Mouse (Mus musculus) layer of hippocampus, adult 2 months (tissue): ENCODE measurements around the gene Wipf1. TPM values are rescaled to one million over a fixed set of nuclear protein-coding genes. Genes with fewer than 3 reads are reported as not detected.

Source experiments
- DNase-seq, 2 experiments: peaks; one replicate each; pipeline ENCODE4 v3.0.0; 2022; ENCODE audit warnings: low spot score in 2 of 2
- H3K27ac ChIP-seq: fragments of 200-600 bp; 2 replicates; pipeline ENCODE4 v1.8.1; 2022
- H3K4me3 ChIP-seq: fragments of 200-600 bp; 2 replicates; pipeline ENCODE4 v1.8.1; 2022; ENCODE audit warnings: mild to moderate bottlenecking
- CTCF ChIP-seq: fragments of 200-600 bp; conservative IDR thresholded peaks from 2 replicates; pipeline ENCODE4 v1.8.1; 2022; ENCODE audit warnings: antibody characterized with exemption, mild to moderate bottlenecking, moderate library complexity
- total RNA-seq, 2 experiments: library from RNA; stranded (reverse); gene quantifications; 2 replicates each; pipeline ENCODE4 v1.2.3; 2021

The Wipf1 gene
- total RNA-seq, 2 experiments from 2014 or later = 8.1 to 10.0 TPM

DNA sequence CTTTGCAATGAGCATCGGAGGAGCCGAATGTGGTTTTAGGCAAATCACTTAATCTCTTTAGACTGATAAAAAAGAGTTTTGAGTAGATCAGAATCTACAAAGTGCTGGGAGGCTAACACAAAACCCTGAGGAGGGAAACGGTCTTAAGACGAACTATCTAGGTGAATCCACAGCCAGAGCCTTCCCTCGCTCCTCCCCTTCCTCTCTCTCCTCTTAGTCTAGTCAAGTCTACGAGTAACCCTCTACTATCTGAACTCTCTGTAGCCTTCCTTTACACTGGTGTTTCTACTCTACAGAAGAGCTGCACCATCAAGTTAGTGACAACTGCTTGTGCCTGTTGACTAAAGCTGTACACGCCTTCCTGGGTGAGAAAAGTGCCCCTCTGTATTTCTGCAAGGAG lies 77.0 kb downstream of the Wipf1 start:
- no peak for DNase-seq

DNA sequence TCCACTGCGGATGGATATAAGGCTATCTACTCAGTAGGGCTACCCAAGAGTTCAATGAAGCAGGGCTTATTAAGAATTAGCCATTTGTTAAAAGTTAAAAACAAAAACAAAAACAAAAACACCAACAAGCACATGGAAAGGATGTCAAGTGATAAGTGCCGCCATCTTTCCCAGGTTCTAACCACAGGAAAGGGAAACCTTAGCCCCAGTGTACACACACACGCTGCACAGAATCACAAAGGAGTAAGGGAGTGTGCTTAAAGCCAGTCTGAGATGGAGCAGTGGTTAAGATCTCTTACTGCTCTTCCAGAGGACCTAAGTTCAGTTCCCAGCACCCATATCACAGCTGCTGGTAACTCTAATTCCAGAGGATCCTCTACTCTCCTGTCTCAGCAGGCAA lies 78.0 kb downstream of the Wipf1 start:
- Histone ChIP-seq H3K4me3 (no peak overlapping the region), H3K27ac (no peak overlapping the region)
- TF ChIP-seq CTCF = no peak
- DNase-seq = no peak

More for the DNA sequence above, 77.0 kb downstream of the Wipf1 start:
- TF ChIP-seq CTCF = no peak
- Histone ChIP-seq H3K27ac (0 out of 2 replicates have a peak overlapping the region, but pooled peaks have one; percentile 20), H3K4me3 (no peak overlapping the region)

DNA sequence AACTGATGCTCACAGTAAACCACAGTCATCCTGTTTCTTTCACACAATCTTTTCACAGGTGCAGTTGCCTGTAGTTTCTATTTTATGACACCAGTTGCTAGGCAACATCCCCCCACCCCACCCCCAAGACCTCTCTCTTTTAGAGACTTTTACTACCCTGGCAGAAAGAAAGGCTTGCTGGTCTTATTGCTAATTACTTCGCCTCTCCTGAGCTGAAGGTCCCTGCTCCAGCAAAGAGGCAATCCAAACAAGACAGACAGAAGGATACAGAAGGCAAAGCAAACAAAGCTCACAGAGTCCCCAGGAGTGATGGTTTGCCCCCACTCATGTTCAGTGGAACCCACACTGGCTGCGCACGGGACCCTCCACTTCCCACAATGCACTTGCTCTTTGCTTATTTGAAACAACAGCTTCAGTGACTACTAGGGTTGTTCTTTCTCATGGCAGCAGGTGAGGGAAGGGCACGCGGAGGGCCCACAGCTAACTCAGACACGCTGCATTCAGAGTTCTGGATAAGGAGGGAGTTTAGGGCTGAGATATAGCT lies 79.3 kb downstream of the Wipf1 start:
- no peak for DNase-seq

DNA sequence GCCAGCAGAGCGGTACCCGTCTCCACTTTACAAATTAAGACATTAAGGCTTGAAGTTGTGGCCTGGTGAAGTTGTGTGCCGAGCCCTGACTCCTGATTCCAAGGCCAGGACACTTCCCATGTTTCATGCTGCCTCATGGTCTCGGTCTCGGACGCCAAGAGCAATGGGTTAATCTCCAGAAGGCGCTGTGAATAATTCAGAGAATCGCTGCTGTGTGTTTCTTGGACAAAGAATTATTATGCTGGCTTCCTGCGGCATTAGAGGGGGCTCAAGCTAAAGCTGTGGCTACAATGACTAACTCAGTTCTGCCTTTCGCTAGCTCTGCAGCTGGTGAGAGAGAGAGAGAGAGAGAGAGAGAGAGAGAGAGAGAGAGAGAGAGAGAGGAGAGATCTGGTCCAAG lies 85.5 kb downstream of the Wipf1 start:
- DNase-seq = no peak
- TF ChIP-seq CTCF = no peak
- H3K4me3 ChIP-seq = no peak overlapping the region
- peak overlapping the region; percentile 72; the same call in 1 of the 2 replicates for H3K27ac ChIP-seq

More for the DNA sequence above, 79.3 kb downstream of the Wipf1 start:
- no peak overlapping the region for H3K27ac ChIP-seq
- H3K4me3 ChIP-seq = no peak overlapping the region
- no peak for TF ChIP-seq CTCF

DNA sequence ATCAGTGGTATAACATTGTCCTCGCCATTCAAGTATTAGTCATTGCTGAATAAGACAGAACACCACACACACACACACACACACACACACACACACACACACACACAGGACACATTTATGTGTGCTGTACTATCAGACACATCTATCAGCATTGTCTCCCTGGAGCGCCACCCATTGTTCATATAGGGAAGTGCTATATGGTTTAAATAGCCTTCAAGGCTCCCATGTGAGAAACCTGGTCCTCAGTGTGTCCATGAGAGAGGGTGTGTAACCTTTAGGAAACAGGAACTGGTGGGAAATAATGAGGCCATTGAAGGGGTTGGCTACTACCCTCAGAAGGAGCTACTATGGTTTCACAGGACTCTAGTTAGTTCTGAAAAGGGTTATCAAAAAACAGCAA lies 87.5 kb downstream of the Wipf1 start:
- TF ChIP-seq CTCF = peak; percentile 25; the same call in 1 of the 2 replicates
- no peak overlapping the region for H3K4me3 ChIP-seq
- H3K27ac ChIP-seq = no peak overlapping the region
- DNase-seq = no peak

DNA sequence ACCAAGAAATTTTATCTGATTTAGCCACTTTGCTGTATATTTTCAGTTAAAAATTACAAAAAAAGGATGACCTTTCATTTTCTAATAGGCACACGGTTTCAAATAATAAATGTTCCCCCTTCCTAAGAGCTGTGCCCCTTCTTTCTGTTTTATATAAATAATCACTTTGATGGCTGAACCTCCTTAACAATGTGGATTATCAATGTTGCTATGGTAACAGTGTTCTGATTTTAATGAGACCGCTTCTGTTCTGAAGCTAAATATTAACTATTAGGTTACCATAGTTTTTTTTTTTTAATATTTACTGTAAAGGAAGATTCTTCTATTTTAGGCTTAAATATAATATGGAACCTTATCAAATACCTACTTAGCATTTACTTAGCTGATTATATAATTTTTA lies 89.2 kb downstream of the Wipf1 start:
- DNase-seq = no peak
- Histone ChIP-seq H3K4me3 (peak overlapping the region; percentile 39), H3K27ac (peak overlapping the region; percentile 86)
- TF ChIP-seq CTCF = no peak

DNA sequence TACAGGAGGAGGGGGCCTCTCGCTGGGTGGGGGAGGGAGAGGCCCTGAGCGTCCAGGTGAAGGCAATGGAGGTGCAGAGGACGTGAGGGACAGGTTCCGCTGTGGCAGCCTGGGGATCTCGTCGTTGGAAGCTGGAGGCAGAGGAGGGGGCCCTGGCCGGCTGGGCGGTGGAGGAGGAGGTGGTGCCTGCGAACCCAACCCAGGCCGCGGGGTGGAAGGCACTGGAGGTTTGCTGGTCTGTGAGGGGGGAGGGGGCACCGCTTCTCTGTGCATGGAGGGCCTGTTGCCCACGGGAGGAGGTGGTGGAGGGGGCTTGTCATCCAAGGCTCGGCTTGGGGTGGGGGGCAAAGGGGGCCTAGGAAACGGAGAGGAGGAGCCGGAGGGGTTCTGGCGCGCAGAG lies 92.6 kb downstream of the Wipf1 start:
- Histone ChIP-seq H3K4me3 (no peak overlapping the region), H3K27ac (no peak overlapping the region)
- no peak for DNase-seq
- no peak for TF ChIP-seq CTCF

DNA sequence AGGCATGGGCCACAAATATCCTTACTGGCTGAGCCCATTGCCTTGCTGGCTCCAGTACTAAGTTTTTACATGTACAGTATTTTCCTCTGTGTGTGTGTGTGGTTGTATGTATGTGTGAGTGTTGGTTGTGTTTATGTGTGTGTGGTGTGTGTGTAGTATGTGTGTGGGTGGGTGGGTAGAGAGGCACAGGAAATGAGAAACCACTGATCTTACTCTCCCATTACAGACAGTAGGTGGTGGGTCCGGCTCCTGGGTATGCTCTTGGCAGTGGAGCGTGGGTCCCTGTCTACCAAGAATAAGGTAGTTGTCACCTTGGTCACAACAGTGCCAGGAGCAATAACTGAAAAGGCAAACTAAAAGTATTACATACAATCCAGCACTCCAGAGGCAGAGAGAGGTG lies 93.7 kb downstream of the Wipf1 start:
- Histone ChIP-seq H3K4me3 (no peak overlapping the region), H3K27ac (no peak overlapping the region)
- DNase-seq = no peak
- no peak for TF ChIP-seq CTCF

DNA sequence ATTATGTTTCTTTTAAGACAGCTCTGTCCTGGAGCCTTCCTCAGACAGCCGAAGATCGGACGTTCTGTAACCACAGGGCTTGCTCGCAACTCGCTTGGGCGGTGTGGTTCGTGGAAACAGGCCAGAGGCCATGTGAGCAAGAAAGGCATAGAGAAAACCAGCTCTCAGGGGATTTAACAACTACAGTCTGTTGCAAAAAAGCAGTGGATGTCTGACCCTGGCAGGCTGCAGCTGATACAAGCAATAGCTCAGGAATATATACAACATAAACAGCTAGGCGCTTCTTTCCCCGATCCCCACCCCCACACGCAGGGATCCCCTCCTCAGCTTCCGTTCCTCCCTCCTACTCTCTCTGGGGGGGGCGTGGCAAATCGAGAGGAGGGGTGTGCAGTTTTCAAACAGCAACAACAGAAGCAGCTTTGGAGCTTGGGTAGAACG lies 97.6 kb downstream of the Wipf1 start:
- TF ChIP-seq CTCF = no peak
- Histone ChIP-seq H3K27ac (0 out of 2 replicates have a peak overlapping the region, but pooled peaks have one; percentile 14), H3K4me3 (no peak overlapping the region)
- DNase-seq = no peak

DNA sequence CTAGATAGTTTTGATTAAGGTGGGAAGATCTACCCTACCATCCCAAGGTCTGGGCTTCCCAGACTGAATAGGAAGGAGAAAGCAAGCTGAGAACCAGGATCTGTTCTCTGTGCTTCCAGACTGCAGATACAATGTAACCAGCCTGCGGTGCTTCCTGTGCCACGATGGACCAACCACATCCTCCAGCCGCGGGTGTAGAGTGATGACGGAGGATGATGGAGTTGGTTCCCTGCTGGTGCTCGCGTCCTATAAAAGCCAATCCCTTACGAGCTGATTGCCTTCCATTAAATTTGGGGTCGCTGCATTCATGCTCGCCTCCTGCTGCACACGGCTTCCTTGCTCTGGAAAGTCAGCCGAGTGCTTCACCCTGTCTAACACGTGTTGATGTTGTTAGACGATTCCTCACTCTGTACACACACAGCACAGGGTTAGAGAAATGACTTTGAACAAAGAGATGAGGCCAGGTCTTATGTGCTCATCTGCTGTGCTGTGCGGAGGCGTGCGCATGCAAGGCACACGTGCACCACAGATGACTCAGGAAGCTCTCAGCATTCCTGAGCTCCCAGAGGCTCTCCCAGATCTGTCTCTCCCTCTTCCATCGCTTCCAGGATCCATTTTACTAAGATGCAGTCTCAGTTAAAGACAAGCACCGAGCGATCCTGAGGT lies 100.6 kb downstream of the Wipf1 start:
- TF ChIP-seq CTCF = no peak
- no peak overlapping the region for H3K4me3 ChIP-seq
- peak overlapping the region; percentile 49 for H3K27ac ChIP-seq
- peak; percentile 28 to 34 for DNase-seq

DNA sequence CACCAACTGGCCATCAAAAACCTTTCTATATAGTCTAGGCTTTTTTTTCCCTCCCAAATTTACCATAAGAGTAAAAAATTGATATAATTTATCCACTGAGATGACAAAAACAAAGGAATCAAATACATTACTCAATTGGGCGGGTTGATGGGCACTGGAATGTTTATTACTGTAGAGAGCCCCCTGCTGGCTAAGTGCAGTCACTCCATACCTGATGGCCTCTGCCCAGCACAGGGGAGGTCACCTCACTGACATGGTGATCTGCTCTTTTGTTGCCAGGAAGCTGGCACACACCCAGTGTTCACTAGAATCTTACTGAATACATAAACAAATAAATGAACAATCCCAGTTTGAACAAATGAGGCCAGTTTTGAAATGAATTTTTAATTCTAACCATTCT lies 102.2 kb downstream of the Wipf1 start:
- TF ChIP-seq CTCF = peak; percentile 84
- no peak for DNase-seq
- no peak overlapping the region for H3K4me3 ChIP-seq
- no peak overlapping the region for H3K27ac ChIP-seq

DNA sequence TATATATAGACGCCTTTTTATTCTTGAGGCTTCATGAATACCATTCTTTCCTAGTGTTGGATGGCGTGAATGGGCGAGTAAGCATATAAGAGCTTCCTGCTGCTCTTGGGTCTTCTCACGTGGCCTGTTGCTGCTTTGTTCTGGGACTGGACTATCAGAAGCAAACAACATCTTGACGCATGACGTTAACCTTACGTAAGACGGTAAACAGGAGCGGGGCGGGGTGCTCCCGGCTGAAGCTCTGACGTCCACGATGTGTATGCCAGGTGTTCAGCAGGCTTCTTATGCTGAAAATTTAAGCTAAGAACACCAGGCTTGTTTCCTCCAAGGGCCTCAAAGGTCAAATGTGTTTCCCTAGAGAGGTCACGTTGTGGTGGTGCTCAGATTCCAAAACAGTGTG lies 103.7 kb downstream of the Wipf1 start:
- no peak overlapping the region for H3K27ac ChIP-seq
- H3K4me3 ChIP-seq = no peak overlapping the region
- no peak for DNase-seq
- TF ChIP-seq CTCF = no peak

DNA sequence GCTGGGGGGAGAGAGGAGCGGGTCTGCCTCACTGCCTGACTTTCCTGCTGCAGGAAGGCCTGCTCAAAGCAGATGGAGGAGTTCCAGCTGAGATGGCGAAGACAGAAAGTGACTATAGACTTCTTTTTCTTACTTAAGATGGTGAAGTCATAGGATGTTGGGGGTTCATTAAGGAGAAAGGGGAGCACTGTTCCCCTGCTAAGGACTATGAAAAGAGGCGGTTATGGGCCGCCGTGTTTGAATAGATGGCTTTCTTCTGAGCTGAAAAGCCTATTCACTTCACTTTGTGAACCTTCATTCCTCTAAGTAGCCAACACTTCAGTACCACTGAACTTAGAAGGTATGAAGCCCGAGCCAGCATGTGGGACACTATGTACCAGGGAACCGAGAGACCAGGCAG lies 109.8 kb downstream of the Wipf1 start:
- no peak overlapping the region for H3K27ac ChIP-seq
- H3K4me3 ChIP-seq = no peak overlapping the region
- DNase-seq = no peak
- no peak for TF ChIP-seq CTCF

DNA sequence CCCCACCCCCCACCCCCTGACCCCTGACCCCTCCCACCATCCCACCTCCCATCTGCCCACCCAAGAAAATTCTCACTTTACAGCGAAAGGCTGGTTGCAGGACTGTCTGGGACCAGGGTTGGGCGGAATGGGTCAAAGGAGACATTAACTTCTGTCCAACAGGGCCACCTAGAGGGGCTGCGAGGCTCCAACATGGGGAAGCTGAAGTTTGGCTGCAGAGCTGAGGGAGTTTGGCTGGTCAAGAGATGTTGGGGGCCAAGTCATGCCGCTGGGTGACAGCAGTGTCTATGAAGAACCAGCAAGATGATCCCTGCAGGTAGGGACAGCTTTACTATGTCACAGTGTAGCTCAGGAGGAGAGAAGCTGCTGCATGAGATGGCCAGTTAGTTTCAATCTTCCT lies 110.2 kb downstream of the Wipf1 start:
- peak; percentile 67 for TF ChIP-seq CTCF
- H3K27ac ChIP-seq = no peak overlapping the region
- no peak overlapping the region for H3K4me3 ChIP-seq
- peak in 1 of 2 experiments; percentile 38 for DNase-seq
